Mouse (Mus musculus): ENCODE results near the gene Ttll4.

DNA sequence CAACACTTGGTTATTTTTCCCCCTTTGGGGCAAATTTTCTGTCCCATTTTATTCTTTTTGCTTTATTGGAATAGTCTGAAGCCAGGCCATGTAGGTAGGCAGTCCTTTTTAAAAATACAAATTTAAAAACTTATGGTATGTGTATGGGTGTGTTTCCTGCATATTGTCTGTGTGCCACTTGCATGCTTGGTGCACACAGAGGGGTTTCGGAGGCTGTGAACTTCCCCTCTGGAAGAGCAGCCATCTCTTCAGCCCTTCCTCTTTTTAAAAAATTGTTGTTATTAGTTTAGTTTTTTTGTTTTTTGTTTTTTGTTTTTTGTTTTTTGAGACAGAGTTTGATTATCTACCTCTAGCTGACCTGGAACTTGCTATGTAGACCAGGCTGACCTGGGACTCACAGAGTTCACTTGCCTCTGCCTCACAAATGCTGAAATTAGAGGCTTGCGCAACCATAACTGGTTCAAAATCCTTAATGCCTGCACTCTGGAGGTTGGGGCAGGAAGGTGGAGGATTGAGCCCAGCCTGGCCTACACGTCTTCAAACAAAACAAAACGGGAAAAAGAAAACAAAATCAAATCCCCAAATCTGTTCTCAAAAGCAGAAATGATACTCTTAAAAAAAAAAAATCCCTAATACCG, 51.0 kb downstream of the Ttll4 start:
- TF ChIP-seq MAX (IDR thresholded peaks at IDR 0.05; ENCODE audit: low read depth) (no peak), E2F4 (IDR thresholded peaks at IDR 0.05; ENCODE audit: insufficient read depth) (no peak)
